Mouse (Mus musculus) urinary bladder, adult 2 months (tissue): Measurements from ENCODE around the gene Wscd1. TPM values are rescaled to one million over a fixed set of nuclear protein-coding genes. Genes with fewer than 3 reads are reported as not detected.

Experiments
- DNase-seq: peaks from one replicate; pipeline ENCODE4 v3.0.0; 2022; ENCODE audit warnings: low spot score
- polyA plus RNA-seq: library from polyadenylated mRNA; depleted of rRNA; stranded (reverse); fragments of >200 nt; gene quantifications from 2 replicates; pipeline ENCODE4 v1.2.3, GENCODE M21; 2012

Wscd1 gene
- polyA plus RNA-seq, 1 experiment, result 2.5 TPM

GRCm38 (mm10) chr11:71769744-71770143 lies 20.0 kb downstream of the Wscd1 start:
- DNase-seq, result no peak

GRCm38 (mm10) chr11:71770479-71770878 lies 20.8 kb downstream of the Wscd1 start:
- DNase-seq, result no peak

- no peak for DNase-seq
Measured at GRCm38 (mm10) chr11:71771074-71771473, 21.4 kb downstream of the Wscd1 start.

- no peak for DNase-seq
Measured at GRCm38 (mm10) chr11:71772056-71772455, 22.3 kb downstream of the Wscd1 start.

- no peak for DNase-seq
Measured at GRCm38 (mm10) chr11:71772802-71773201, 23.1 kb downstream of the Wscd1 start.

GRCm38 (mm10) chr11:71773986-71774767 lies 24.5 kb downstream of the Wscd1 start:
- no peak for DNase-seq

GRCm38 (mm10) chr11:71775056-71775455 lies 25.3 kb downstream of the Wscd1 start:
- DNase-seq, result no peak

GRCm38 (mm10) chr11:71779642-71780041 lies 29.9 kb downstream of the Wscd1 start:
- no peak for DNase-seq

- DNase-seq, result no peak
Measured at GRCm38 (mm10) chr11:71781737-71782354, 32.1 kb downstream of the Wscd1 start.

GRCm38 (mm10) chr11:71785499-71785898 lies 35.8 kb downstream of the Wscd1 start:
- no peak for DNase-seq

- DNase-seq, result no peak
Measured at GRCm38 (mm10) chr11:71788209-71788608, 38.5 kb downstream of the Wscd1 start.

- DNase-seq, result no peak
Measured at GRCm38 (mm10) chr11:71790227-71790626, 40.5 kb downstream of the Wscd1 start.

- DNase-seq, result no peak
Measured at GRCm38 (mm10) chr11:71799206-71799605, 49.5 kb downstream of the Wscd1 start.

- DNase-seq, result no peak
Measured at GRCm38 (mm10) chr11:71808521-71808920, 58.8 kb downstream of the Wscd1 start.

GRCm38 (mm10) chr11:71811828-71812227 lies 62.1 kb downstream of the Wscd1 start:
- DNase-seq, result no peak

GRCm38 (mm10) chr11:71812921-71813320 lies 63.2 kb downstream of the Wscd1 start:
- no peak for DNase-seq

GRCm38 (mm10) chr11:71814511-71814910 lies 64.8 kb downstream of the Wscd1 start:
- DNase-seq, result no peak

- DNase-seq, result no peak
Measured at GRCm38 (mm10) chr11:71815326-71815725, 65.6 kb downstream of the Wscd1 start.

GRCm38 (mm10) chr11:71816918-71817317 lies 67.2 kb downstream of the Wscd1 start:
- no peak for DNase-seq

GRCm38 (mm10) chr11:71817341-71817740 lies 67.6 kb downstream of the Wscd1 start:
- no peak for DNase-seq

GRCm38 (mm10) chr11:71818111-71818510 lies 68.4 kb downstream of the Wscd1 start:
- no peak for DNase-seq

GRCm38 (mm10) chr11:71819901-71820300 lies 70.2 kb downstream of the Wscd1 start:
- DNase-seq, result no peak

GRCm38 (mm10) chr11:71820847-71821246 lies 71.1 kb downstream of the Wscd1 start:
- DNase-seq, result no peak
